In the genomic region with DNA sequence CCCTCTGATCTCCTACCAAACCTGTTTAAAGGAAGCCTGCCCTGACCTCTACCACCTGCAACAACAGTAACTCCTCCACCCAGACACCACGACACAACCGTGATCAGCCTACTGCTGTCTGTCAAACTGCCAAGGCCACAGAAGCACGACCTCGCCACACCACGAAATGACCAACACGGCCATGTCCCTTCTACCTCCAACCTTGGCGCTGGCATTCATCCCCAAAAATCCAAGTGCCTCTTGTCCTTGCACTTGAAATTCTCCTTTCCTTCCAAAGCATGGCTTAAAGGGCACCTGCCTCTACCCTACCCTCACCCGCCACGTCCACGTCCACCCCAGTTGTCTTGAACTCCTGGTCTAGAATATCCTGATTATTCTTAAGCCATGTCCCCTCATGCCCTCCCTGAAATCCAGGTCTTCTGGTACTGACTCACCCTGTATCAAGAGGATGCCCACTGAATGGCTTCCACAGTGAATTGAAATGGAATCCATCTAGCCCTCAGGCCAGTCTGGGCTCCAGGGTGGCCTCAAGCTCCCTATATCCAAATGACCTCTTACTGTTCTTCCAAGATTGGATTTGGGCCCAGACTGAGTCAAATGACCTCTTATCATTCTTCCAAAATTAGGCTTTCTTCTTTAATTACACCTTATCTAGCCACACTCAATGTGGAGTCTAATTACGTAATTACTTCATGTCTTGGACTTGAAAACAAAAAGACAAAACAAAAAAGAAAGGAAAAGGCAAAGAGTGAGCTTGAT, we compare ENCODE assay signal across 22 mouse cellular contexts. TPM values are rescaled to one million over a fixed set of nuclear protein-coding genes. Genes with fewer than 3 reads are reported as not detected.
DNase-seq lines count a peak whose midpoint lies in the region; ATAC-seq and TF ChIP-seq lines count a peak whose summit lies in the region.
"Had no signal": no experiment of that assay in that cellular context is flagged by ENCODE, and none has a peak within 500 bp of the region (broad histone marks: within the 10 kb centered on the region; RNA-seq: fewer than 3 reads in every experiment).

No protein-coding gene starts in this region.

- TF ChIP-seq EP300 in heart, postnatal 0 days (IDR thresholded peaks at IDR 0.05; ENCODE audit: low read depth), result 0 out of 2 replicates have a peak, but pooled peaks have one; percentile 40

- no peak for TF ChIP-seq POLR2A in small intestine, adult 2 months (IDR thresholded peaks at IDR 0.05; ENCODE audit: low read depth, low read length)

- no peak overlapping the region for H3K9ac ChIP-seq in heart, postnatal 0 days (replicated peaks; ENCODE audit: low read depth, low read length)
- no peak overlapping the region for H3K9ac ChIP-seq in heart, embryonic 12.5 days
- H3K9ac ChIP-seq: embryonic facial prominence, embryonic 12.5 days; forebrain, postnatal 0 days; hindbrain, embryonic 12.5 days; liver, embryonic 13.5 days; lung, embryonic 15.5 days; midbrain, embryonic 13.5 days had no signal

- WGBS in heart, postnatal 0 days, result 77% methylated on average over 11 of the region's 11 CpGs
- 91% methylated on average over 11 of the region's 11 CpGs for WGBS in heart, embryonic 12.5 days
- 93% methylated on average over 11 of the region's 11 CpGs for WGBS in small intestine, adult 2 months

- peaks cover 12% of the 10 kb centered on the region for H3K36me3 ChIP-seq in heart, postnatal 0 days (replicated peaks; ENCODE audit: control insufficient read depth, insufficient read depth, low read length)
- H3K36me3 ChIP-seq in heart, embryonic 12.5 days, result no peaks in the 10 kb centered on the region; the same call in 1 of the 2 replicates
- peaks cover 75% of the 10 kb centered on the region for H3K36me3 ChIP-seq in G1E (replicated peaks)
- H3K36me3 ChIP-seq in small intestine, adult 2 months (ENCODE audit: control insufficient read depth, insufficient read depth, low read length), result no peaks in the 10 kb centered on the region
- H3K36me3 ChIP-seq: embryonic facial prominence, embryonic 12.5 days; hindbrain, embryonic 12.5 days; liver, embryonic 13.5 days; lung, embryonic 15.5 days had no signal

- ATAC-seq in heart, postnatal 0 days (ENCODE audit: insufficient read depth, low read depth), result no peak
- no peak for ATAC-seq in heart, embryonic 12.5 days (ENCODE audit: insufficient number of reproducible peaks, low FRiP score)
- ATAC-seq in G1E (ENCODE audit: extremely low read depth, insufficient number of reproducible peaks, low FRiP score, poor library complexity, severe bottlenecking), result no peak
- no peak for ATAC-seq in monocyte, adult 5-6 weeks (replicated peaks; ENCODE audit: insufficient number of reproducible peaks, low FRiP score, low TSS enrichment, poor library complexity, severe bottlenecking)
- ATAC-seq: forebrain, postnatal 0 days; midbrain, embryonic 13.5 days had no signal

- no peak overlapping the region for H3K4me2 ChIP-seq in heart, postnatal 0 days (ENCODE audit: low read depth, low read length)
- H3K4me2 ChIP-seq in heart, embryonic 12.5 days, result no peak overlapping the region
- H3K4me2 ChIP-seq: embryonic facial prominence, embryonic 12.5 days; hindbrain, embryonic 12.5 days; liver, embryonic 13.5 days; lung, embryonic 15.5 days; midbrain, embryonic 13.5 days had no signal

- DNase-seq in heart, adult 11 months, result peak; percentile 94
- DNase-seq in heart, postnatal 25 days (ENCODE audit: low spot score), result no peak
- no peak for DNase-seq in heart, postnatal 0 days (ENCODE audit: low spot score)
- DNase-seq in G1E (ENCODE audit: low spot score), result no peak
- DNase-seq: cerebellum, adult 2 months; cerebellum, postnatal 25 days; forebrain, postnatal 0 days; gastrocnemius, postnatal 14 days; kidney, adult 11 months; kidney, postnatal 4 days; liver, embryonic 13.5 days; right cerebral cortex, postnatal 14 days; spleen, adult 18-20 months had no signal

- TF ChIP-seq CTCF in heart, postnatal 0 days (IDR thresholded peaks at IDR 0.05; ENCODE audit: low read depth), result no peak
- TF ChIP-seq CTCF in G1E (IDR thresholded peaks at IDR 0.05; ENCODE audit: low read depth, low read length), result no peak
- no peak for TF ChIP-seq CTCF in small intestine, adult 2 months (IDR thresholded peaks at IDR 0.05; ENCODE audit: extremely low read depth, insufficient read length, insufficient replicate concordance, low read depth, low read length)

- H3K4me1 ChIP-seq in heart, postnatal 0 days (ENCODE audit: control insufficient read depth, insufficient read depth), result peaks cover 77% of the 10 kb centered on the region
- H3K4me1 ChIP-seq in heart, embryonic 12.5 days (replicated peaks), result peaks cover 78% of the 10 kb centered on the region
- peaks cover 40% of the 10 kb centered on the region for H3K4me1 ChIP-seq in G1E (ENCODE audit: insufficient read depth, low read depth, low read length)
- peaks cover 50% of the 10 kb centered on the region for H3K4me1 ChIP-seq in small intestine, adult 2 months (ENCODE audit: control insufficient read depth, insufficient read depth, insufficient read length, low read length)
- H3K4me1 ChIP-seq: embryonic facial prominence, embryonic 12.5 days had no signal

- intact Hi-C loops in heart, postnatal 25 days (cut with DNase I), result loop anchor here (5.0 kb wide), 1 partner anchor 59 kb away; no protein-coding TSS in a partner anchor

- H3K9me3 ChIP-seq in heart, postnatal 0 days (replicated peaks; ENCODE audit: control insufficient read depth, low read length), result no peaks in the 10 kb centered on the region
- H3K9me3 ChIP-seq in heart, embryonic 12.5 days (replicated peaks), result no peaks in the 10 kb centered on the region
- no peaks in the 10 kb centered on the region for H3K9me3 ChIP-seq in G1E (replicated peaks)
- H3K9me3 ChIP-seq: embryonic facial prominence, embryonic 12.5 days; hindbrain, embryonic 12.5 days; liver, embryonic 13.5 days; lung, embryonic 15.5 days; megakaryocyte, embryonic 14.5 days; midbrain, embryonic 13.5 days had no signal

- no peaks in the 10 kb centered on the region for H3K27me3 ChIP-seq in heart, postnatal 0 days (ENCODE audit: control insufficient read depth, insufficient read depth, low read length)
- H3K27me3 ChIP-seq in heart, embryonic 12.5 days (replicated peaks), result no peaks in the 10 kb centered on the region
- H3K27me3 ChIP-seq in G1E (ENCODE audit: insufficient read depth, low read length), result no peaks in the 10 kb centered on the region
- H3K27me3 ChIP-seq in small intestine, adult 2 months (ENCODE audit: control insufficient read depth, insufficient read depth, low read length), result no peaks in the 10 kb centered on the region
- H3K27me3 ChIP-seq: CH12.LX; embryonic facial prominence, embryonic 12.5 days; hindbrain, embryonic 12.5 days; liver, embryonic 13.5 days; lung, embryonic 15.5 days; midbrain, embryonic 13.5 days had no signal

- H3K27ac ChIP-seq in heart, postnatal 0 days (ENCODE audit: low read depth), result peak overlapping the region; percentile 65
- H3K27ac ChIP-seq in heart, embryonic 12.5 days (ENCODE audit: poor library complexity, severe bottlenecking), result no peak overlapping the region
- H3K27ac ChIP-seq in small intestine, adult 2 months (ENCODE audit: insufficient read depth, low read depth, low read length), result 0 out of 2 replicates have a peak overlapping the region, but pooled peaks have one; percentile 8
- H3K27ac ChIP-seq: embryonic facial prominence, embryonic 12.5 days; hindbrain, embryonic 12.5 days; liver, embryonic 13.5 days; midbrain, embryonic 13.5 days had no signal

- no peak overlapping the region for H3K4me3 ChIP-seq in heart, postnatal 0 days (ENCODE audit: low read depth, low read length)
- no peak overlapping the region for H3K4me3 ChIP-seq in heart, embryonic 12.5 days
- peak overlapping the region; percentile 27; the same call in 1 of the 2 replicates for H3K4me3 ChIP-seq in G1E (ENCODE audit: low read depth, low read length)
- no peak overlapping the region for H3K4me3 ChIP-seq in small intestine, adult 2 months (ENCODE audit: low read depth, low read length)
- H3K4me3 ChIP-seq: embryonic facial prominence, embryonic 12.5 days; hindbrain, embryonic 12.5 days; liver, embryonic 13.5 days; lung, embryonic 15.5 days; megakaryocyte, embryonic 14.5 days; midbrain, embryonic 13.5 days had no signal

RNA-seq across cellular contexts. Expression of gene Sorbs1, which starts 16.9 kb away (rescaled TPM):
- total RNA-seq in heart, postnatal 25 days (2021), result 100 to 1,000 TPM; 604 to 684 TPM
- 77.7 and 140 TPM in 2 replicates for total RNA-seq in heart, postnatal 0 days (2014; rRNA removed; ENCODE audit: low replicate concordance)
- polyA plus RNA-seq in heart, postnatal 0 days (2015; fragmentation: Nextera tagmentation; extraction: Ambion mirVana), result 153 and 159 TPM in 2 replicates
- 86.6 and 89.3 TPM in 2 replicates for polyA plus RNA-seq in heart, embryonic 12.5 days (2016; fragmentation: Nextera tagmentation; extraction: Ambion mirVana)
- total RNA-seq in G1E (2014; fragmentation: Nextera tagmentation) (50.6 and 64.2 TPM in 2 replicates), G1E (2017) (12.6 and 19.2 TPM in 2 replicates)
- 7.4 and 9.2 TPM in 2 replicates for polyA plus RNA-seq in G1E (2012)
- polyA plus RNA-seq in small intestine, adult 2 months (2012; rRNA removed), result 8.8 and 13.2 TPM in 2 replicates
- total RNA-seq in monocyte, adult 5-6 weeks (2017), result 12.4 to 20.6 TPM (median 19.8 TPM) in 3 replicates
